Mouse (Mus musculus) liver, embryonic 14.5 days (tissue): ENCODE results near the gene Cbl. TPM values are rescaled to one million over a fixed set of nuclear protein-coding genes. Genes with fewer than 3 reads are reported as not detected.

Experiments
- ATAC-seq: fragments of 200-750 bp; cut with Nextera tagmentation; 2 replicates; pipeline ENCODE4 v1.8.0; 2017; ENCODE audit warnings: moderate number of reproducible peaks, mild to moderate bottlenecking, moderate library complexity; ENCODE audit not compliant: insufficient read depth
- DNase-seq, 3 experiments: peaks; one replicate each; pipeline ENCODE4 v3.0.0-alpha.2; 2012 to 2013; ENCODE audit warnings: low read depth in 3 of 3, low spot score in 3 of 3
- H3K27ac ChIP-seq: fragments of 300-500 bp; sonication (generic); 2 replicates; pipeline ENCODE4 v1.5.1; 2014; ENCODE audit warnings: moderate library complexity, mild to moderate bottlenecking, control low read depth, inconsistent platforms
- H3K27me3 ChIP-seq: fragments of 300-500 bp; sonication (generic); 2 replicates; pipeline ENCODE4 v1.6.1; 2014; ENCODE audit warnings: mild to moderate bottlenecking, low read length, moderate library complexity; ENCODE audit not compliant: control insufficient read depth, insufficient read depth
- H3K36me3 ChIP-seq: fragments of 300-500 bp; sonication (generic); replicated peaks from 2 replicates; pipeline ENCODE4 v1.6.1; 2014; ENCODE audit warnings: low read depth; ENCODE audit not compliant: control insufficient read depth, insufficient read depth
- H3K4me1 ChIP-seq, 2 experiments: fragments of 200-500 bp in 1 of 2; fragments of 300-500 bp in 1 of 2; sonication (generic) in 1 of 2; replicated peaks; 2 replicates each; pipeline ENCODE4 v1.6.1; 2012 to 2014; ENCODE audit warnings: antibody characterized with exemption in 1 of 2, inconsistent platforms in 1 of 2, low read length in 1 of 2; ENCODE audit not compliant: control insufficient read depth in 2 of 2, insufficient read depth in 2 of 2
- H3K4me2 ChIP-seq: fragments of 300-500 bp; sonication (generic); 2 replicates; pipeline ENCODE4 v1.6.1; 2014; ENCODE audit warnings: low read depth, mild to moderate bottlenecking, control low read depth, moderate library complexity
- H3K4me3 ChIP-seq, 2 experiments: fragments of 200-500 bp in 1 of 2; fragments of 300-500 bp in 1 of 2; sonication (generic) in 1 of 2; 2 replicates each; pipeline ENCODE4 v1.5.1; 2012 to 2014; ENCODE audit warnings: low read depth in 2 of 2, low read length in 2 of 2, mild to moderate bottlenecking in 2 of 2, control low read depth in 1 of 2, inconsistent platforms in 1 of 2, moderate library complexity in 1 of 2; ENCODE audit not compliant: insufficient read depth in 1 of 2
- H3K9ac ChIP-seq: fragments of 300-500 bp; sonication (generic); replicated peaks from 2 replicates; pipeline ENCODE4 v1.6.1; 2014; ENCODE audit warnings: mild to moderate bottlenecking, control low read depth, moderate library complexity
- H3K9me3 ChIP-seq: fragments of 300-500 bp; sonication (generic); 2 replicates; pipeline ENCODE4 v1.6.1; 2016; ENCODE audit warnings: low read length, mixed read lengths; ENCODE audit not compliant: control insufficient read depth
- CTCF ChIP-seq: IDR thresholded peaks from 2 replicates; pipeline ENCODE4 v1.5.1; 2016; ENCODE audit warnings: antibody characterized with exemption, low read depth, control low read depth
- EP300 ChIP-seq: IDR thresholded peaks from 2 replicates; pipeline ENCODE4 v1.6.1; 2016; ENCODE audit warnings: antibody characterized with exemption, low read depth
- WGBS: fragments of 180-500 bp; shearing (Covaris S2); extraction: QIAGEN DNeasy Blood & Tissue Kit; methylation state at CpG from one replicate; pipeline ENCODE4 v1.1.7; 2014; ENCODE audit not compliant: insufficient replicate concordance; 5-methylcytosine and 5-hydroxymethylcytosine counted together
- polyA plus RNA-seq, 2 experiments: library from polyadenylated mRNA; depleted of rRNA in 1 of 2; stranded (reverse) in 1 of 2; unstranded in 1 of 2; fragments of >200 nt; fragmentation: Nextera tagmentation in 1 of 2; extraction: Ambion mirVana in 1 of 2; gene quantifications; 2 replicates each; pipeline versions ENCODE4 v1.2.1 to v1.2.3; 2012 to 2014

Cbl gene
- polyA plus RNA-seq, 2 experiments, result 3.7 to 3.9 TPM

- 50% methylated on average over 7 of the region's 7 CpGs for WGBS
- H3K9me3 ChIP-seq, result no peaks in the 10 kb centered on the region
- no peaks in the 10 kb centered on the region for H3K4me1 ChIP-seq
- H3K9ac ChIP-seq, result no peak overlapping the region
- no peak overlapping the region; a peak in 1 of 4 replicates for H3K4me3 ChIP-seq
- no peaks in the 10 kb centered on the region for H3K36me3 ChIP-seq
- H3K4me2 ChIP-seq, result peak overlapping the region; percentile 56; the same call in 1 of the 2 replicates
- ATAC-seq (no peak), DNase-seq (no peak)
- H3K27me3 ChIP-seq, result peaks cover 60% of the 10 kb centered on the region
- TF ChIP-seq EP300 (no peak), CTCF (no peak)
- no peak overlapping the region for H3K27ac ChIP-seq
Measured at GRCm38 (mm10) chr9:44135731-44136411, 98.0 kb downstream of the Cbl start.

- peaks cover 68% of the 10 kb centered on the region for H3K27me3 ChIP-seq
- H3K9me3 ChIP-seq, result no peaks in the 10 kb centered on the region
- H3K4me2 ChIP-seq, result peak overlapping the region; percentile 56
- TF ChIP-seq CTCF (no peak), EP300 (no peak)
- H3K36me3 ChIP-seq, result no peaks in the 10 kb centered on the region
- H3K27ac ChIP-seq, result no peak overlapping the region
- H3K9ac ChIP-seq, result no peak overlapping the region; the same call in 1 of the 2 replicates
- WGBS, result 5% methylated on average over 48 of the region's 49 CpGs
- DNase-seq (no peak), ATAC-seq (no peak)
- peak overlapping the region; percentile 36 to 47 for H3K4me3 ChIP-seq
- H3K4me1 ChIP-seq, result 0 out of 4 replicates have a peak, but pooled peaks cover 0 to 3% of the 10 kb centered on the region in 2 experiments
Measured at GRCm38 (mm10) chr9:44134851-44135730, 98.8 kb downstream of the Cbl start.

DNA sequence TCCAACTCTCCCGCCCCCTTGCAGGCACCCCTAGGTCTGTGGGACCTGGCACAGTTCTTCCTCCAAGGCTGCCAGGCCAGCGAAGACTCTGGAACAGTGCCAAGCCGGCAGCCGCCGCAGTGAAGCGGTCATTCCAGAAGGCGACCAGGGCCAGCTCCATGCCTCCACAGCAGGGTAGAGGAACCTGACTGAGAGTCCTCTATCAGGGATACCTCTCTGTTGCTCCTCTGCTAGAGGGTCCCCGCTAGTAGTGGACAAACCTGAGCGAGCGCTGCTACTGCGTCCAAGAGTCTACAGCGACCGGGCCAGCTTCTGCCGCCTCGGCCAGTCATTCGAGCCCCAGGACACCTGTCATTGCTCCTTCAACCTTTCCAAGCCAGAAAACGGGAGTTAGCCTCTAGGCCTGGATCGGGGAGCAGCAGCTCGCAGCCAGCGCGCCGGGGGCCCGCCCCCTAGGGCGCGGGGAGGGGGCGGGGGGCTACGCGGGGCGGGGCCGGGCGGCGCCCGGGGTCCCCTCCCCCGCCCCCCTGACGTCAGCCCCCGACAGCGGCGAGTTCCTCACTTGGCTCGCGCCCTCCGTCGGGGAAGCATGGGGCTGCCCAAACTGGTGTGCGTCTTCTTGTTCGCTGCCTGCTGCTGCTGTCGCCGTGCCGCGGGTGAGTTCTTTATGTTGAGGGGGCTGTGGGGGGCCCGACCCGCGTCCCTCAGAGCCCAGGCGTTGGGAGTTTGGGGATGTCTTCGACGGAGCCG, 99.6 kb downstream of the Cbl start, which contains the start of gene Mcam:
Gene Mcam, plus strand, starts transcription at position 369 of the 750 bp plus-strand sequence.
- peaks cover 0 to 6% of the 10 kb centered on the region in 2 experiments; a peak in 1 of 4 replicates for H3K4me1 ChIP-seq
- peaks cover 76% of the 10 kb centered on the region for H3K27me3 ChIP-seq
- no peak within 1 kb of the TSS for H3K27ac ChIP-seq
- peak within 1 kb of the TSS; percentile 56 for H3K4me2 ChIP-seq
- WGBS, result 2% methylated on average over 54 of the region's 55 CpGs
- DNase-seq, result no peak
- no peak for ATAC-seq
- H3K9ac ChIP-seq, result no peak within 1 kb of the TSS; the same call in 1 of the 2 replicates
- no peaks in the 10 kb centered on the region for H3K9me3 ChIP-seq
- peak within 1 kb of the TSS; percentile 36 to 47 for H3K4me3 ChIP-seq
- H3K36me3 ChIP-seq, result no peaks in the 10 kb centered on the region
- TF ChIP-seq EP300, result no peak
- no peak for TF ChIP-seq CTCF

DNA sequence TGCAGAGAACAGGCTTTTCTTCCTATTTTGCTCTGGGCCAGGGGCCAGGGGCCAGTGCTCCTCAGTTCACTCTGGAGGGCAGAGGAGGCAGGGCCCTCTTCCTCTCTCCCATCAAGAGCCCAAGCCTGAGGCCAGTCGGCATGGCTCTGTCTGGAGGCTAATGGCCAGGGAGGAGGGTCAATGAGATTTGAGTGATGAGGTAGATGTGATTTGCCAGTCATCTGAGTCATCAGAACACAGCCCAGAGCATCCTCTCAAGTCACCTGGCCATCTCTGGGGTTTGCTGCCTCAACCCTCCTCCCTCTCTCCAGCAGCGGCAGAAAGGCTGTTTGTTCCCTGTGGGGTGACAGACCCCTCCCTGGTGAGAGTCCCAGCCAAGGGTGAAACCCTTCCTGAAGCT, 100.6 kb downstream of the Cbl start:
- Histone ChIP-seq H3K36me3 (no peaks in the 10 kb centered on the region), H3K4me2 (no peak overlapping the region), H3K27ac (no peak overlapping the region), H3K9ac (no peak overlapping the region), H3K9me3 (no peaks in the 10 kb centered on the region), H3K4me3 (no peak overlapping the region), H3K27me3 (peaks cover 80% of the 10 kb centered on the region), H3K4me1 (peaks cover 0 to 6% of the 10 kb centered on the region in 2 experiments; a peak in 1 of 4 replicates)
- ATAC-seq (no peak), DNase-seq (no peak)
- WGBS, result 24% methylated on average over 2 of the region's 2 CpGs
- TF ChIP-seq EP300, result no peak
- TF ChIP-seq CTCF, result no peak
